ENCODE assay signal across 29 mouse cellular contexts in the genomic region with DNA sequence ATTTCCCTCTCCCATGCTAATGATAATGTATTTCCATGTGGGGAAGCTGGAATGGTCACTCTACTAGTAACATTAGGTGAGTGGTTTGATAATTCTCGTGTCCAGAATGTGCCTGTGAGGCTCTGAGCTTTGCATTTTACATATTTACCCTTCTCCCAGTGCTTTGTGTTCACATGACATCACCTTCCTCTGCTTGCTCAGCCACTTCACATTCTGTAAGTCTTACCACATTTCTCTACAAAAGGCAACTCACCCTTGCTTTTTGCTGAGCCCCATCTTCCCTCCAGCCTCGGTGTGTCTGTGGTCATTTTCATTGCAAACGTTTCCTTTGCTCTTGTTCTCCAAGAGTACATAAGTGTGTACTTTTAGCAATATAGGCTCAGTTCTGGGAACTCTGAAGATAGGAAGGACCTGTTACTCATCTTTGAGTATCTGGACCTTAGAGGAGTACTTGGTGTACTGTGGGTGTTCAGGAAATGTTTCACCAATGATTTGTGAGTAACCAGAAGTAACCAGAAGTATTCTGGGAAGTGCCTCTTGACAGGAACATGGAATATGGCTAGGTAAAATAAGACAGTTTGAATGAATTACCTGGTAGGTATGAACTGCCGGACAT.
"Had no signal": no experiment of that assay in that cellular context is flagged by ENCODE, and none has a peak within 500 bp of the region (broad histone marks: within the 10 kb centered on the region; RNA-seq: fewer than 3 reads in every experiment).

No protein-coding gene starts in this region.

- DNase-seq: left cerebral cortex, postnatal 4 days; liver; liver, embryonic 13.5 days; liver, postnatal 0 days; lung, adult 18-20 months; lung, postnatal 10 days; lung, postnatal 14 days; lung, postnatal 4 days; midbrain, embryonic 14.5 days had no signal

- H3K9me3 ChIP-seq: limb, embryonic 10.5 days; limb, embryonic 12.5 days; limb, embryonic 13.5 days; limb, embryonic 15.5 days; liver, embryonic 12.5 days; liver, embryonic 13.5 days; liver, embryonic 15.5 days; lung, embryonic 15.5 days; midbrain, embryonic 10.5 days; midbrain, embryonic 12.5 days; midbrain, embryonic 13.5 days; midbrain, embryonic 15.5 days; neural tube, embryonic 12.5 days; neural tube, embryonic 13.5 days had no signal

- H3K27me3 ChIP-seq: limb, embryonic 12.5 days; limb, embryonic 13.5 days; limb, embryonic 15.5 days; liver, embryonic 12.5 days; liver, embryonic 13.5 days; liver, embryonic 15.5 days; lung, embryonic 15.5 days; megakaryocyte, embryonic 14.5 days; midbrain, embryonic 12.5 days; midbrain, embryonic 13.5 days; midbrain, embryonic 15.5 days; neural tube, embryonic 12.5 days; neural tube, embryonic 13.5 days had no signal

- H3K4me1 ChIP-seq: limb, embryonic 10.5 days; limb, embryonic 12.5 days; limb, embryonic 15.5 days; liver, embryonic 12.5 days; liver, embryonic 13.5 days; liver, embryonic 15.5 days; lung, embryonic 15.5 days; megakaryocyte, embryonic 14.5 days; midbrain, embryonic 15.5 days; neural tube, embryonic 12.5 days; neural tube, embryonic 13.5 days had no signal

- ATAC-seq: liver, embryonic 12.5 days; liver, postnatal 0 days; midbrain, embryonic 13.5 days; midbrain, embryonic 15.5 days; midbrain, embryonic 16.5 days had no signal

- H3K4me2 ChIP-seq: limb, embryonic 12.5 days; limb, embryonic 13.5 days; limb, embryonic 15.5 days; liver, embryonic 11.5 days; liver, embryonic 12.5 days; liver, embryonic 13.5 days; liver, embryonic 15.5 days; lung, embryonic 15.5 days; midbrain, embryonic 12.5 days; midbrain, embryonic 13.5 days; midbrain, embryonic 15.5 days; neural tube, embryonic 12.5 days; neural tube, embryonic 13.5 days had no signal

- H3K4me3 ChIP-seq: left cerebral cortex, adult 2 months; limb, embryonic 10.5 days; limb, embryonic 12.5 days; limb, embryonic 13.5 days; limb, embryonic 15.5 days; liver, embryonic 12.5 days; liver, embryonic 13.5 days; liver, embryonic 15.5 days; lung, embryonic 15.5 days; megakaryocyte, embryonic 14.5 days; midbrain, embryonic 10.5 days; midbrain, embryonic 12.5 days; midbrain, embryonic 13.5 days; midbrain, embryonic 15.5 days; myocyte; neural tube, embryonic 12.5 days; neural tube, embryonic 13.5 days had no signal

- H3K9ac ChIP-seq: limb, embryonic 12.5 days; limb, embryonic 13.5 days; limb, embryonic 15.5 days; liver, embryonic 12.5 days; liver, embryonic 13.5 days; liver, embryonic 14.5 days; liver, embryonic 15.5 days; liver, postnatal 0 days; lung, embryonic 15.5 days; midbrain, embryonic 12.5 days; midbrain, embryonic 13.5 days; midbrain, embryonic 15.5 days; neural tube, embryonic 12.5 days; neural tube, embryonic 13.5 days had no signal

- H3K36me3 ChIP-seq: limb, embryonic 12.5 days; limb, embryonic 13.5 days; limb, embryonic 15.5 days; liver, embryonic 12.5 days; liver, embryonic 13.5 days; liver, embryonic 15.5 days; lung, embryonic 15.5 days; midbrain, embryonic 10.5 days; midbrain, embryonic 12.5 days; midbrain, embryonic 13.5 days; midbrain, embryonic 15.5 days; neural tube, embryonic 12.5 days; neural tube, embryonic 13.5 days had no signal

- H3K27ac ChIP-seq: left cerebral cortex, adult 2 months; limb, embryonic 10.5 days; limb, embryonic 12.5 days; limb, embryonic 13.5 days; limb, embryonic 15.5 days; liver, embryonic 12.5 days; liver, embryonic 13.5 days; liver, embryonic 14.5 days; liver, embryonic 15.5 days; lung, embryonic 15.5 days; macrophage; midbrain, embryonic 10.5 days; midbrain, embryonic 12.5 days; midbrain, embryonic 13.5 days; midbrain, embryonic 15.5 days; neural tube, embryonic 12.5 days; neural tube, embryonic 13.5 days had no signal
